Comparison of ENCODE assay signal across 9 mouse cellular contexts in genomic region chr5:96979296-96980007, GRCm38 (mm10). TPM values are rescaled to one million over a fixed set of nuclear protein-coding genes. Genes with fewer than 3 reads are reported as not detected.
DNase-seq lines count a peak whose midpoint lies in the region; TF ChIP-seq lines count a peak whose summit lies in the region.
"Had no signal": no experiment of that assay in that cellular context is flagged by ENCODE, and none has a peak within 500 bp of the region (broad histone marks: within the 10 kb centered on the region; RNA-seq: fewer than 3 reads in every experiment).

No protein-coding gene starts in this region.

- intact Hi-C loops in gastrocnemius, adult 2 months (cut with DNase I) = no loop called here
- intact Hi-C loops in left cerebral cortex, postnatal 14 days (cut with DNase I) = no loop called here
- intact Hi-C loops in left cerebral cortex, postnatal 36 days (cut with DNase I) = no loop called here

- no peak for TF ChIP-seq POLR2A in bone marrow macrophage, adult 2 months (IDR thresholded peaks at IDR 0.05; ENCODE audit: borderline replicate concordance, low read depth, low read length)

- peak overlapping the region; percentile 38 for H3K4me3 ChIP-seq in gastrocnemius, adult 2 months
- peak overlapping the region; percentile 45 for H3K4me3 ChIP-seq in bone marrow macrophage, adult 2 months (ENCODE audit: insufficient read depth, low read length)
- H3K4me3 ChIP-seq in macrophage (ENCODE audit: inconsistent target) = peak overlapping the region; percentile 25

- WGBS in macrophage (ENCODE audit: missing documents) = 39% methylated on average over 13 of the region's 13 CpGs

- H3K36me3 ChIP-seq in macrophage (ENCODE audit: inconsistent target) = no peaks in the 10 kb centered on the region

- H3K27ac ChIP-seq in gastrocnemius, adult 2 months = 0 out of 2 replicates have a peak overlapping the region, but pooled peaks have one; percentile 40
- peak overlapping the region; percentile 96 for H3K27ac ChIP-seq in bone marrow macrophage, adult 2 months (ENCODE audit: insufficient read depth, low read depth, low read length)
- H3K27ac ChIP-seq in macrophage = peak overlapping the region; percentile 86

- DNase-seq in gastrocnemius, adult 2 months = no peak
- no peak for DNase-seq in gastrocnemius, adult 18-20 months (ENCODE audit: low spot score)
- peak; percentile 47 to 49 for DNase-seq in left cerebral cortex, postnatal 14 days (ENCODE audit: low spot score in 2 of 2)
- no peak for DNase-seq in left cerebral cortex, postnatal 36 days (ENCODE audit: low spot score in 2 of 2)
- no peak for DNase-seq in urinary bladder, adult 18-20 months (ENCODE audit: low spot score in 2 of 2)
- no peak for DNase-seq in thymus, postnatal 25 days
- DNase-seq: adrenal gland, adult 2 months had no signal

- H3K4me1 ChIP-seq in bone marrow macrophage, adult 2 months (ENCODE audit: control insufficient read depth, insufficient read depth, low read length) = peaks cover 31% of the 10 kb centered on the region

- no peaks in the 10 kb centered on the region for H3K79me2 ChIP-seq in macrophage (ENCODE audit: inconsistent target)

- TF ChIP-seq CTCF in gastrocnemius, adult 2 months (IDR thresholded peaks at IDR 0.05) = no peak
- TF ChIP-seq CTCF in bone marrow macrophage, adult 2 months (IDR thresholded peaks at IDR 0.05; ENCODE audit: low read depth, low read length) = no peak

RNA-seq across cellular contexts. Expression of gene Bmp2k, which starts 18.0 kb away (rescaled TPM):
- total RNA-seq in gastrocnemius, adult 2 months (2021) = 10 to 100 TPM in 1 of 2 experiments, 1 to 10 TPM in 1; 9.6 to 12.9 TPM
- 10 to 100 TPM; 11.8 to 13.2 TPM for total RNA-seq in gastrocnemius, adult 18-20 months (2021)
- 10 to 100 TPM; 12.8 to 13.5 TPM for total RNA-seq in left cerebral cortex, postnatal 14 days (2021)
- total RNA-seq in left cerebral cortex, postnatal 36 days (2021) = 10 to 100 TPM; 12.6 to 12.9 TPM
- polyA plus RNA-seq in bone marrow macrophage, adult 2 months (2012; ENCODE audit: insufficient read depth, insufficient read length, missing spikeins) = 37.0 and 41.5 TPM in 2 replicates
- total RNA-seq in macrophage (2018; cell fraction: chromatin; rRNA removed) = 10 to 100 TPM; 26.5 to 99.2 (median 48.9) TPM
- total RNA-seq in macrophage (2018; cell fraction: cytosol; rRNA removed) = 10 to 100 TPM; 26.3 to 61.1 (median 41.1) TPM
- 10 to 100 TPM; 29.2 to 88.9 (median 46.5) TPM for total RNA-seq in macrophage (2018; cell fraction: nucleus; rRNA removed)
- polyA plus RNA-seq in macrophage (2018) = 22.1 to 36.8 TPM (median 22.3 TPM) in 3 replicates

Comparison
In these comparisons a context has a peak if more than half of its experiments do, and no peak if none do; other contexts are left out.
1. DNase-seq: peak in left cerebral cortex, postnatal 14 days (2 of 2); none in gastrocnemius, adult 2 months (single experiment), gastrocnemius, adult 18-20 months (single experiment), left cerebral cortex, postnatal 36 days (0 of 2), urinary bladder, adult 18-20 months (0 of 2) and thymus, postnatal 25 days (single experiment).
2. H3K27ac ChIP-seq: peak in every context shown above with its lines; median percentile 96 in bone marrow macrophage, adult 2 months; 86 in macrophage; 40 in gastrocnemius, adult 2 months.
3. Peak in every context shown above with its lines, with median percentiles within 50 percentile points of each other: H3K4me3 ChIP-seq.